ENCODE assay signal across 8 mouse cellular contexts in genomic region chr2:26342044-26342443, GRCm38 (mm10). TPM values are rescaled to one million over a fixed set of nuclear protein-coding genes. Genes with fewer than 3 reads are reported as not detected.
DNase-seq lines count a peak whose midpoint lies in the region; ATAC-seq lines count a peak whose summit lies in the region.

No protein-coding gene starts in this region.

- ATAC-seq in hindbrain, embryonic 16.5 days = 0 out of 2 replicates have a peak, but pooled peaks have one; percentile 9
- no peak for ATAC-seq in granulocyte monocyte progenitor cell, adult 5-6 weeks (replicated peaks; ENCODE audit: poor library complexity, severe bottlenecking)

- peaks cover 6% of the 10 kb centered on the region for H3K4me1 ChIP-seq in hindbrain, embryonic 16.5 days (ENCODE audit: control insufficient read depth, insufficient read depth, low read depth, low read length)

- H3K4me3 ChIP-seq in hindbrain, embryonic 16.5 days (ENCODE audit: low read length) = no peak overlapping the region

- H3K36me3 ChIP-seq in hindbrain, embryonic 16.5 days (ENCODE audit: control insufficient read depth, insufficient read depth, low read length) = peaks cover 55% of the 10 kb centered on the region

- WGBS in hindbrain, embryonic 16.5 days = 71% methylated on average over 10 of the region's 10 CpGs

- H3K4me2 ChIP-seq in hindbrain, embryonic 16.5 days (ENCODE audit: low read length) = no peak overlapping the region

- H3K9ac ChIP-seq in hindbrain, embryonic 16.5 days (ENCODE audit: low read depth, low read length) = no peak overlapping the region

- peak; percentile 36 for DNase-seq in ovary, postnatal 14 days (ENCODE audit: low spot score)
- DNase-seq in ovary, adult 18-20 months (ENCODE audit: low spot score) = no peak
- DNase-seq in frontal cortex, postnatal 10 days (ENCODE audit: low spot score in 2 of 2) = peak; percentile 42 to 76
- DNase-seq in left cerebral cortex, adult 18-20 months (ENCODE audit: low spot score in 2 of 2) = peak; percentile 75 to 78
- DNase-seq in lung, postnatal 36 days = peak; percentile 87
- DNase-seq in spleen, adult 12 weeks (ENCODE audit: low spot score) = no peak

- no peak overlapping the region; the same call in 1 of the 2 replicates for H3K27ac ChIP-seq in hindbrain, embryonic 16.5 days (ENCODE audit: low read depth, low read length)

- H3K9me3 ChIP-seq in hindbrain, embryonic 16.5 days (ENCODE audit: control insufficient read depth, low read length) = no peaks in the 10 kb centered on the region

- no peaks in the 10 kb centered on the region for H3K27me3 ChIP-seq in hindbrain, embryonic 16.5 days (replicated peaks; ENCODE audit: control insufficient read depth, insufficient read depth, low read length)

RNA-seq across cellular contexts. Expression of gene Dnlz, which starts 9.9 kb away (rescaled TPM):
- polyA plus RNA-seq in hindbrain, embryonic 16.5 days (2015; fragmentation: Nextera tagmentation; extraction: Ambion mirVana) = 30.1 and 32.6 TPM in 2 replicates
- total RNA-seq in left cerebral cortex, adult 18-20 months (2021) = 10 to 100 TPM; 27.7 to 29.4 TPM
- 9.5 and 10.4 TPM in 2 replicates for total RNA-seq in granulocyte monocyte progenitor cell, adult 5-6 weeks (2014; fragmentation: Nextera tagmentation)
- total RNA-seq in granulocyte monocyte progenitor cell, adult 5-6 weeks (2017) = 5.9 and 7.6 TPM in 2 replicates

RNA-seq across cellular contexts. Expression of gene Card9, which starts 18.7 kb away (rescaled TPM):
- 1.9 and 2.9 TPM in 2 replicates for polyA plus RNA-seq in hindbrain, embryonic 16.5 days (2015; fragmentation: Nextera tagmentation; extraction: Ambion mirVana)
- total RNA-seq in left cerebral cortex, adult 18-20 months (2021) = 1 to 10 TPM; 1.2 to 2.6 TPM
- 42.3 and 55.8 TPM in 2 replicates for total RNA-seq in granulocyte monocyte progenitor cell, adult 5-6 weeks (2014; fragmentation: Nextera tagmentation)
- total RNA-seq in granulocyte monocyte progenitor cell, adult 5-6 weeks (2017) = 121 and 122 TPM in 2 replicates

RNA-seq across cellular contexts. Expression of gene Gpsm1, which starts 26.7 kb away (rescaled TPM):
- polyA plus RNA-seq in hindbrain, embryonic 16.5 days (2015; fragmentation: Nextera tagmentation; extraction: Ambion mirVana) = 177 and 185 TPM in 2 replicates
- total RNA-seq in left cerebral cortex, adult 18-20 months (2021) = 10 to 100 TPM; 50.5 to 61.3 TPM
- total RNA-seq in granulocyte monocyte progenitor cell, adult 5-6 weeks (2014; fragmentation: Nextera tagmentation) = 7.0 and 16.3 TPM in 2 replicates
- total RNA-seq in granulocyte monocyte progenitor cell, adult 5-6 weeks (2017) = 10.6 and 13.8 TPM in 2 replicates

RNA-seq across cellular contexts. Expression of gene Snapc4, which starts 38.4 kb away (rescaled TPM):
- polyA plus RNA-seq in hindbrain, embryonic 16.5 days (2015; fragmentation: Nextera tagmentation; extraction: Ambion mirVana) = 29.1 and 36.4 TPM in 2 replicates
- total RNA-seq in left cerebral cortex, adult 18-20 months (2021) = 10 to 100 TPM; 51.8 to 69.8 TPM
- total RNA-seq in granulocyte monocyte progenitor cell, adult 5-6 weeks (2014; fragmentation: Nextera tagmentation) = 23.4 and 56.4 TPM in 2 replicates
- 25.9 and 46.0 TPM in 2 replicates for total RNA-seq in granulocyte monocyte progenitor cell, adult 5-6 weeks (2017)

RNA-seq across cellular contexts. Expression of gene Entr1, which starts 47.1 kb away (rescaled TPM):
- polyA plus RNA-seq in hindbrain, embryonic 16.5 days (2015; fragmentation: Nextera tagmentation; extraction: Ambion mirVana) = 158 and 169 TPM in 2 replicates
- total RNA-seq in left cerebral cortex, adult 18-20 months (2021) = 100 to 1,000 TPM; 139 to 145 TPM
- total RNA-seq in granulocyte monocyte progenitor cell, adult 5-6 weeks (2014; fragmentation: Nextera tagmentation) = 48.3 and 61.2 TPM in 2 replicates
- total RNA-seq in granulocyte monocyte progenitor cell, adult 5-6 weeks (2017) = 42.2 and 42.5 TPM in 2 replicates

Comparison
In these comparisons a context has a peak if more than half of its experiments do, and no peak if none do; other contexts are left out.
1. DNase-seq: peak in ovary, postnatal 14 days (single experiment), frontal cortex, postnatal 10 days (2 of 2), left cerebral cortex, adult 18-20 months (2 of 2) and lung, postnatal 36 days (single experiment); none in ovary, adult 18-20 months (single experiment) and spleen, adult 12 weeks (single experiment).
2. RNA of gene Card9, which starts 18.7 kb away (total RNA-seq): 42.3 to 122 TPM in granulocyte monocyte progenitor cell, adult 5-6 weeks; 1.2 to 2.6 TPM in left cerebral cortex, adult 18-20 months; every median in the first group is over 10 times any median in the second.